Mouse (Mus musculus) olfactory bulb, adult 2 months (tissue): ENCODE data around the gene Adar. TPM values are rescaled to one million over a fixed set of nuclear protein-coding genes. Genes with fewer than 3 reads are reported as not detected.

Source experiments
- H3K27ac ChIP-seq: fragments of 200-500 bp; 2 replicates; pipeline ENCODE4 v1.5.1; 2012; ENCODE audit warnings: low read depth, low read length; ENCODE audit not compliant: insufficient read depth
- H3K4me1 ChIP-seq: fragments of 200-500 bp; 2 replicates; pipeline ENCODE4 v1.6.1; 2012; ENCODE audit warnings: low read length; ENCODE audit not compliant: control insufficient read depth, insufficient read depth
- H3K4me3 ChIP-seq: fragments of 200-500 bp; 2 replicates; pipeline ENCODE4 v1.5.1; 2012; ENCODE audit warnings: mild to moderate bottlenecking, low read depth, low read length, moderate library complexity; ENCODE audit not compliant: insufficient read depth
- CTCF ChIP-seq: fragments of 200-500 bp; IDR thresholded peaks from 2 replicates; pipeline ENCODE4 v1.5.1; 2012; ENCODE audit warnings: low read depth, mild to moderate bottlenecking, low read length, moderate library complexity; ENCODE audit not compliant: insufficient read depth
- POLR2A ChIP-seq: fragments of 200-500 bp; IDR thresholded peaks from 2 replicates; pipeline ENCODE4 v1.6.1; 2012; ENCODE audit warnings: mild to moderate bottlenecking, low read depth, low read length, moderate library complexity; ENCODE audit not compliant: insufficient read depth
- WGBS: fragments of 180-500 bp; shearing (Covaris S2); methylation state at CpG from one replicate; pipeline ENCODE4 v1.1.7; 2018; 5-methylcytosine and 5-hydroxymethylcytosine counted together
- polyA plus RNA-seq: library from polyadenylated mRNA; stranded (reverse); fragments of >200 nt; gene quantifications from 2 replicates; pipeline ENCODE4 v1.2.4, GENCODE M21; 2012; ENCODE audit warnings: low replicate concordance; ENCODE audit not compliant: missing spikeins, insufficient read depth, insufficient read length

Gene Adar
- polyA plus RNA-seq, 1 experiment = 246 TPM

DNA sequence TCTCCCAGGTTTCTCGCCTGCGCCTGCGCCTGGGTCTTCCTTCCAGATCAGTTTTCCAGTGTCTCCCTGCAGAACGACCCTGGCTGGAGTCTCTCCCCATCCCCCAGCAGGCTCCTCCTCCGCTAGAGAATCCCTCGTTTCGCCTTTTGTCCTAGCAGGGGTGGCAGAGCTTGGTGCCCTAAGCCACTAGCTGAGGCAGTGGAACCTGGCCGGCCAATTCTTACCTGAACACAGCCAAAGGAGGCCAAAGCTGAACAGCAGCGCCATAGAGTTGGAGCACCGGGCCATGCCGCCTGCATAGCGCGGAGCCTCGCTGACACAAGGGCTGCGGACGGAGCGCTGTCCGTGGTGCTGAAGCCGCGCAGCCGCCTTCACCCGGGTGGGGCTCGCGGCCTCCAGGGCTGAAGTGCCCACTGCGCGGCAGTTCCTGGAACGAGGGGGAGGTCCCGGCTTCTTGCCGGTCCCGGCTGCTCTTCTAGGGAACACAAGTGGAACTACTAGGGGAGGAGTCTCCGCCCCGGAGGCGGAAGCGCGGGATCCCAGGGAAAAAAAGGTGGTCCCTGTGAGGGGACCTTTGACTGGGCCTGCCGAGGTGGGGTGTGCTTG is 49.4 kb downstream of the Adar start, which contains the start of gene Chrnb2:
Chrnb2 (minus strand) TSS at position 514 of the 606 bp plus-strand sequence.
- peak within 1 kb of the TSS; percentile 70 for H3K4me3 ChIP-seq
- H3K27ac ChIP-seq = no peak within 1 kb of the TSS
- under 1% methylated on average over 36 of the region's 36 CpGs for WGBS
- TF ChIP-seq POLR2A (no peak), CTCF (no peak)
- peaks cover 25% of the 10 kb centered on the region for H3K4me1 ChIP-seq

DNA sequence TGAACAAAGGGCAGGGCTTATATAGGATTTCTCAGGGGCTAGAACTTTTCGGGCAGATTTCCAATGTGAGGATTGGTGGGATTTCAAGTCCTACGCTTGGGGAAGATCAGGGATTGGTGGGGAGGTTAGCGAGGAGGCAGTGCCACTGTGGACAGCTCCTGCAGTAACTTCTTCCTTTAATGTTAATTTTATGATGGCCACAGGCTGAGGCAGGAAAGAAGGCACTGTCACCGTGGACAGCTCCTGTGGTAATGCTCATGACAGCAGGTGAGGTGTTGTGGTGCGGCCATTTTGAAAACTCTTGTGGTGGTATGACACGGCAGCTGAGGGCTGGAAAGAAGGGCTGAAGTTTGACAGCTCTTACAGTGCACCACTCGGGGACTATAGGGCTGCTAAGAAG is 54.8 kb downstream of the Adar start:
- peaks cover 2% of the 10 kb centered on the region for H3K4me1 ChIP-seq
- 83% methylated on average over 7 of the region's 7 CpGs for WGBS
- H3K27ac ChIP-seq = no peak overlapping the region
- no peak for TF ChIP-seq CTCF
- TF ChIP-seq POLR2A = no peak
- no peak overlapping the region for H3K4me3 ChIP-seq

- TF ChIP-seq POLR2A (no peak), CTCF (no peak)
- H3K4me1 ChIP-seq = peaks cover 8% of the 10 kb centered on the region
- WGBS = 56% methylated on average over 2 of the region's 2 CpGs
- no peak overlapping the region for H3K27ac ChIP-seq
- no peak overlapping the region for H3K4me3 ChIP-seq
Observed at GRCm38 (mm10) chr3:89770425-89771002, 55.7 kb downstream of the Adar start.

DNA sequence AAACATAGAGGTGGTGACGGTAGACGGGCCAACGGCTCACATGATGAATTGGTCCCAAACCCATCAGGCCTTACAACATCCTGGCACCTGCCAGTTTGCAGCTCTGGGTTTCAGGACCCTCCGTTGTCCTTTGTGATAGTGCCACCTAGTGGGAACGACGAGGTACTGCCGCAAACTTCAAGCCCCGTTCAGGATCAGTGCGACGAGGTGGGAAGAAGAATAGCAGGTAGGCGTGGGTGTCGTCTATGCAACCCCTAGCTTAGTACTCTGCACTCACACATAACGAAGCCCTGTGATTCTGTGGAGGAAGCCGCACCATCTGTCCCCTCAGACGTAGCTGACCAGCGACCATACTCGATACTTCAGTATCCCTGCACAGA is 57.8 kb downstream of the Adar start:
- H3K4me3 ChIP-seq = peak overlapping the region; percentile 77
- peaks cover 12% of the 10 kb centered on the region for H3K4me1 ChIP-seq
- under 1% methylated on average over 17 of the region's 17 CpGs for WGBS
- peak overlapping the region; percentile 75 for H3K27ac ChIP-seq
- peak; percentile 92 for TF ChIP-seq CTCF
- TF ChIP-seq POLR2A = no peak

DNA sequence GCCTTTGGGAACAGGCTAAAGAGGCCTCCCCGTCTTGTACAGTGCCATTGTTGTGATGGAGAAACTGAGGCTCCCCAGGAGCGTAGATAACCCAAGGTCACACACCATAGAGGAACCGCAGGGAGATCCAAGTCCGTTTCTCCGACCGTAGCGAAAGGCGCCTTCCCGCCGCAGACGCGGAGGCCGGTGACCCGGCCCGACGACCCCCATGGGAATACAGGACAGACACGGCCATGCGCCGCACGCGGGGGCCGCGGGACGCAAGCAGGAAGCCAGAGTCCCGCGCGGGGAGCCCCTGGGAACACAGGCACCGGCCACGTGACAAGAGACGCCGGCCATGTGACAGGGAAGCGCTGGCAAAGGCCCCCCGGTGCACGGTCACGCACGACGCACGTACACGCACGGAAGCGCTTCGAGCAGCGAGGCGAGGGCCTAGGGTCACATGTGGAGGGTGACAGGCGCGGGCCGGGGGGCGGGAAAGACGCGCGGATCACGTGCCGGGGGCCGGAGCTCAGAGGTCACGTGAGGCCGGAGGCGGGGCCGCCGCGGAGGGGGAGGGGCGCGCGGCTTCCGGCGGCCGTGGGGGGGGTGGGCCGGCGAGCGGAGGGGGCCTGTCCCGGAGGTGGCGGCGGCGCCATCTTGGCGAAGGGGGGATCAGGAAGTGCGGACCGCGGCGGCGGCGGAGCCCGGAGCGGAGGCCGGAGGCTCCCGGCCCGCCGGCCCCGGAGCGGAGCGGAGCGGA is 58.3 kb downstream of the Adar start, which contains the start of gene Ube2q1:
Ube2q1 (plus strand) TSS at position 649 of the 742 bp plus-strand sequence.
- under 1% methylated on average over 86 of the region's 90 CpGs for WGBS
- Histone ChIP-seq H3K4me1 (peaks cover 12% of the 10 kb centered on the region), H3K27ac (peak within 1 kb of the TSS; percentile 75), H3K4me3 (peak within 1 kb of the TSS; percentile 77)
- TF ChIP-seq POLR2A (peak; percentile 67; the same call in 1 of the 2 replicates), CTCF (no peak)

DNA sequence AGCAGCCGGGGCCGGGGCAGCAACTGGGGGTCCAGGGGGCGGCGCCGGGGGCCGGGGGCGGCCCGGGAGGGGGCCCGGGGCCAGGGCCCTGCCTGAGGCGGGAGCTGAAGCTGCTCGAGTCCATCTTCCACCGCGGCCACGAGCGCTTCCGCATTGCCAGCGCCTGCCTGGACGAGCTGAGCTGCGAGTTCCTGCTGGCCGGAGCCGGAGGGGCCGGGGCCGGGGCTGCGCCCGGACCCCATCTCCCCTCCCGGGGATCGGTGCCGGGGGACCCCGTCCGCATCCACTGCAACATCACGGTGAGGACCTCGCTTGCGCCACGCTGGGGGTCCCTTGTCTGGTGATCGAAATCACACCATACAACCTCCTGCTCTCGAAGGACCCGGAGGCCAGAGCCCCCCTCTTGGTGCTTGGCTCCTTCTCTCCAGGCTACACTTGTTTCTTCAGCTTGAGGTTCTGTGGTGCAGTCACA is 59.0 kb downstream of the Adar start:
- peaks cover 12% of the 10 kb centered on the region for H3K4me1 ChIP-seq
- TF ChIP-seq POLR2A = no peak
- TF ChIP-seq CTCF = no peak
- H3K27ac ChIP-seq = no peak overlapping the region

DNA sequence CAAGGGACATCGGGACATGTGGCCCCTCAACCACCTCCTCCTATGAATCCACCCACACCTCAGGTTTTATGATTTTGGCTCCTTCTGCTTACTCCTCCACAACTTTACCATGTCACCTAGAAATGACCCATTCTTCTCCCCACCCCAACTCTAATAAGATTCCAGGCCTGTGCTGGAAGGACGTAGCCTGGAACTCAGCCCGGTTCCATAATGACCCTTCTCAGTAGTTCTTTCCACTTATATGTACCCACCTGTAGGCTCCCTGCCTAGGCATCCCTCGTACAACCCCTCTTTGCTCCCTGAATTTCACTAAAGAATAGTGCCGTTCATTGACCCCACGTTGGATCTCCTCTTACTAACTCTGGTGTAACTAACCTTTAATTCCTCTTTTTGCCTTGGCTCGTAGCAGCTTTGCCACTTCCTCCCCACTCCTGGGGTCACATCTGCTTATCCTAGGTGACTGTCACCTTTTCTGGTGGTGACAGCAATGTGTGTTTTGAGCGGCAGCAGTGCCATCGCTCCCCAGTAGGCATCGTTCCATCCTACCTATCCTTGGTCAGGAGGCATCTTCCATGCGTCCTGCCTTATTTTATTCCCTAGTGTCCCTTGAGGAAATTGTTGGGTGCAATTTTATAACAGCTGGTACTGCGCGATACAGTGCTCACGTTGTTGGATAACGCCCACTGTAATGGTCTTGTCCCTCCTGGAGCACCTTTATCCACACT is 59.6 kb downstream of the Adar start:
- Histone ChIP-seq H3K4me1 (peaks cover 12% of the 10 kb centered on the region), H3K4me3 (peak overlapping the region; percentile 77), H3K27ac (no peak overlapping the region)
- WGBS = 25% methylated on average over 15 of the region's 15 CpGs
- TF ChIP-seq POLR2A (no peak), CTCF (no peak)

More for the DNA sequence above, 59.0 kb downstream of the Adar start:
- under 1% methylated on average over 35 of the region's 37 CpGs for WGBS
- H3K4me3 ChIP-seq = peak overlapping the region; percentile 77

GRCm38 (mm10) chr3:89776001-89776400 is 61.2 kb downstream of the Adar start:
- no peak for TF ChIP-seq POLR2A
- no peak for TF ChIP-seq CTCF
- WGBS = 71% methylated on average over 4 of the region's 4 CpGs
- Histone ChIP-seq H3K4me1 (peaks cover 12% of the 10 kb centered on the region), H3K27ac (no peak overlapping the region), H3K4me3 (no peak overlapping the region)
